Mouse (Mus musculus): ENCODE measurements around the gene Slc24a3. TPM values are rescaled to one million over a fixed set of nuclear protein-coding genes. Genes with fewer than 3 reads are reported as not detected.

Slc24a3 gene
- polyA plus RNA-seq, 1 experiment from 2014 or later, result 2.1 TPM

GRCm38 (mm10) chr2:145585437-145585836 lies 417.9 kb downstream of the Slc24a3 start:
- Histone ChIP-seq H3K4me3 (ENCODE audit: low read depth, low read length) (no peak overlapping the region), H3K36me3 (ENCODE audit: control insufficient read depth, insufficient read depth, low read length) (no peaks in the 10 kb centered on the region), H3K4me1 (replicated peaks; ENCODE audit: control insufficient read depth, insufficient read depth, low read length) (no peaks in the 10 kb centered on the region), H3K9me3 (ENCODE audit: control insufficient read depth, low read length) (no peaks in the 10 kb centered on the region), H3K27ac (ENCODE audit: low read depth, low read length) (no peak overlapping the region), H3K27me3 (replicated peaks; ENCODE audit: control insufficient read depth, insufficient read depth, low read length) (no peaks in the 10 kb centered on the region), H3K4me2 (no peak overlapping the region), H3K9ac (ENCODE audit: low read depth, low read length) (no peak overlapping the region)
- DNase-seq (ENCODE audit: low spot score), result no peak
- no peak for ATAC-seq (replicated peaks; ENCODE audit: low FRiP score)
- 78% methylated on average over 3 of the region's 3 CpGs for WGBS

GRCm38 (mm10) chr2:145588009-145588737 lies 420.6 kb downstream of the Slc24a3 start:
- WGBS, result 61% methylated on average over 8 of the region's 8 CpGs
- DNase-seq (ENCODE audit: low spot score) (no peak), ATAC-seq (replicated peaks; ENCODE audit: low FRiP score) (0 out of 2 replicates have a peak, but pooled peaks have one; percentile 31)

GRCm38 (mm10) chr2:145591881-145592280 lies 424.3 kb downstream of the Slc24a3 start:
- ATAC-seq (replicated peaks; ENCODE audit: low FRiP score) (no peak), DNase-seq (ENCODE audit: low spot score) (no peak)
- Histone ChIP-seq H3K9ac (ENCODE audit: low read depth, low read length) (no peak overlapping the region), H3K4me3 (ENCODE audit: low read depth, low read length) (no peak overlapping the region), H3K4me1 (replicated peaks; ENCODE audit: control insufficient read depth, insufficient read depth, low read length) (no peaks in the 10 kb centered on the region), H3K4me2 (no peak overlapping the region), H3K36me3 (ENCODE audit: control insufficient read depth, insufficient read depth, low read length) (no peaks in the 10 kb centered on the region), H3K9me3 (ENCODE audit: control insufficient read depth, low read length) (no peaks in the 10 kb centered on the region), H3K27ac (ENCODE audit: low read depth, low read length) (no peak overlapping the region), H3K27me3 (replicated peaks; ENCODE audit: control insufficient read depth, insufficient read depth, low read length) (no peaks in the 10 kb centered on the region)
- WGBS, result 82% methylated on average over 8 of the region's 8 CpGs

More at GRCm38 (mm10) chr2:145588009-145588737, 420.6 kb downstream of the Slc24a3 start:
- H3K27ac ChIP-seq (ENCODE audit: low read depth, low read length), result no peak overlapping the region
- no peaks in the 10 kb centered on the region for H3K4me1 ChIP-seq (replicated peaks; ENCODE audit: control insufficient read depth, insufficient read depth, low read length)
- no peaks in the 10 kb centered on the region for H3K27me3 ChIP-seq (replicated peaks; ENCODE audit: control insufficient read depth, insufficient read depth, low read length)
- H3K36me3 ChIP-seq (ENCODE audit: control insufficient read depth, insufficient read depth, low read length), result no peaks in the 10 kb centered on the region
- H3K9me3 ChIP-seq (ENCODE audit: control insufficient read depth, low read length), result no peaks in the 10 kb centered on the region
- no peak overlapping the region for H3K9ac ChIP-seq (ENCODE audit: low read depth, low read length)
- no peak overlapping the region for H3K4me3 ChIP-seq (ENCODE audit: low read depth, low read length)
- no peak overlapping the region for H3K4me2 ChIP-seq

GRCm38 (mm10) chr2:145593649-145594347 lies 426.2 kb downstream of the Slc24a3 start:
- no peaks in the 10 kb centered on the region for H3K4me1 ChIP-seq (replicated peaks; ENCODE audit: control insufficient read depth, insufficient read depth, low read length)
- H3K27me3 ChIP-seq (replicated peaks; ENCODE audit: control insufficient read depth, insufficient read depth, low read length), result no peaks in the 10 kb centered on the region
- no peak overlapping the region for H3K9ac ChIP-seq (ENCODE audit: low read depth, low read length)
- H3K9me3 ChIP-seq (ENCODE audit: control insufficient read depth, low read length), result no peaks in the 10 kb centered on the region
- WGBS, result 67% methylated on average over 3 of the region's 3 CpGs
- H3K4me2 ChIP-seq, result no peak overlapping the region
- H3K36me3 ChIP-seq (ENCODE audit: control insufficient read depth, insufficient read depth, low read length), result no peaks in the 10 kb centered on the region
- ATAC-seq (replicated peaks; ENCODE audit: low FRiP score), result no peak
- no peak overlapping the region for H3K27ac ChIP-seq (ENCODE audit: low read depth, low read length)
- no peak overlapping the region for H3K4me3 ChIP-seq (ENCODE audit: low read depth, low read length)
- no peak for DNase-seq (ENCODE audit: low spot score)

GRCm38 (mm10) chr2:145597866-145598265 lies 430.3 kb downstream of the Slc24a3 start:
- ATAC-seq (replicated peaks; ENCODE audit: low FRiP score) (no peak), DNase-seq (ENCODE audit: low spot score) (no peak)
- H3K4me3 ChIP-seq (ENCODE audit: low read depth, low read length), result no peak overlapping the region
- no peak overlapping the region for H3K4me2 ChIP-seq
- no peak overlapping the region for H3K9ac ChIP-seq (ENCODE audit: low read depth, low read length)
- 83% methylated on average over 5 of the region's 5 CpGs for WGBS
- no peaks in the 10 kb centered on the region for H3K9me3 ChIP-seq (ENCODE audit: control insufficient read depth, low read length)
- H3K4me1 ChIP-seq (replicated peaks; ENCODE audit: control insufficient read depth, insufficient read depth, low read length), result no peaks in the 10 kb centered on the region
- H3K27me3 ChIP-seq (replicated peaks; ENCODE audit: control insufficient read depth, insufficient read depth, low read length), result no peaks in the 10 kb centered on the region
- no peaks in the 10 kb centered on the region for H3K36me3 ChIP-seq (ENCODE audit: control insufficient read depth, insufficient read depth, low read length)
- no peak overlapping the region for H3K27ac ChIP-seq (ENCODE audit: low read depth, low read length)

- Histone ChIP-seq H3K9ac (ENCODE audit: low read depth, low read length) (no peak overlapping the region), H3K4me2 (no peak overlapping the region), H3K27ac (ENCODE audit: low read depth, low read length) (no peak overlapping the region), H3K4me3 (ENCODE audit: low read depth, low read length) (no peak overlapping the region), H3K36me3 (ENCODE audit: control insufficient read depth, insufficient read depth, low read length) (no peaks in the 10 kb centered on the region), H3K27me3 (replicated peaks; ENCODE audit: control insufficient read depth, insufficient read depth, low read length) (no peaks in the 10 kb centered on the region), H3K9me3 (ENCODE audit: control insufficient read depth, low read length) (no peaks in the 10 kb centered on the region), H3K4me1 (replicated peaks; ENCODE audit: control insufficient read depth, insufficient read depth, low read length) (0 out of 2 replicates have a peak, but pooled peaks cover 4% of the 10 kb centered on the region)
- ATAC-seq (replicated peaks; ENCODE audit: low FRiP score) (no peak), DNase-seq (ENCODE audit: low spot score) (no peak)
- 87% methylated on average over 5 of the region's 5 CpGs for WGBS
Observed at GRCm38 (mm10) chr2:145607844-145608243, 440.3 kb downstream of the Slc24a3 start.

GRCm38 (mm10) chr2:145610796-145611705 lies 443.5 kb downstream of the Slc24a3 start:
- Histone ChIP-seq H3K36me3 (ENCODE audit: control insufficient read depth, insufficient read depth, low read length) (no peaks in the 10 kb centered on the region), H3K27me3 (replicated peaks; ENCODE audit: control insufficient read depth, insufficient read depth, low read length) (no peaks in the 10 kb centered on the region), H3K4me1 (replicated peaks; ENCODE audit: control insufficient read depth, insufficient read depth, low read length) (0 out of 2 replicates have a peak, but pooled peaks cover 4% of the 10 kb centered on the region), H3K9me3 (ENCODE audit: control insufficient read depth, low read length) (no peaks in the 10 kb centered on the region), H3K9ac (ENCODE audit: low read depth, low read length) (no peak overlapping the region), H3K4me2 (peak overlapping the region; percentile 28), H3K4me3 (ENCODE audit: low read depth, low read length) (no peak overlapping the region), H3K27ac (ENCODE audit: low read depth, low read length) (no peak overlapping the region)
- DNase-seq (ENCODE audit: low spot score) (peak; percentile 49), ATAC-seq (replicated peaks; ENCODE audit: low FRiP score) (peak; percentile 63)
- WGBS, result 31% methylated on average over 15 of the region's 15 CpGs

- H3K36me3 ChIP-seq (ENCODE audit: control insufficient read depth, insufficient read depth, low read length), result no peaks in the 10 kb centered on the region
- 66% methylated on average over 8 of the region's 8 CpGs for WGBS
- ATAC-seq (replicated peaks; ENCODE audit: low FRiP score) (no peak), DNase-seq (ENCODE audit: low spot score) (no peak)
- H3K4me1 ChIP-seq (replicated peaks; ENCODE audit: control insufficient read depth, insufficient read depth, low read length), result 0 out of 2 replicates have a peak, but pooled peaks cover 4% of the 10 kb centered on the region
- H3K4me2 ChIP-seq, result no peak overlapping the region
- no peak overlapping the region for H3K4me3 ChIP-seq (ENCODE audit: low read depth, low read length)
- H3K9ac ChIP-seq (ENCODE audit: low read depth, low read length), result no peak overlapping the region
- H3K27me3 ChIP-seq (replicated peaks; ENCODE audit: control insufficient read depth, insufficient read depth, low read length), result no peaks in the 10 kb centered on the region
- H3K27ac ChIP-seq (ENCODE audit: low read depth, low read length), result no peak overlapping the region
- no peaks in the 10 kb centered on the region for H3K9me3 ChIP-seq (ENCODE audit: control insufficient read depth, low read length)
Observed at GRCm38 (mm10) chr2:145612937-145613336, 445.4 kb downstream of the Slc24a3 start.

All from liver, embryonic 11.5 days (tissue).